Mouse (Mus musculus): ENCODE data around the gene Hes7.

The Hes7 gene

GRCm38 (mm10) chr11:69120221-69121000 is at the start of gene Hes7:
Hes7 (plus strand) TSS chr11:69120404.
- peak in 1 of 2 experiments; percentile 66 for DNase-seq (ENCODE audit: low spot score in 2 of 2)

GRCm38 (mm10) chr11:69070590-69071222 is 49.5 kb upstream of the Hes7 start, which contains the start of gene Tmem107:
Tmem107 (plus strand) TSS chr11:69070806.
- DNase-seq (ENCODE audit: low spot score in 2 of 2) = peak; percentile 93 to 96

GRCm38 (mm10) chr11:69071262-69071661 is 48.9 kb upstream of the Hes7 start:
- DNase-seq (ENCODE audit: low spot score in 2 of 2) = no peak

- no peak for DNase-seq (ENCODE audit: low spot score in 2 of 2)
Observed at GRCm38 (mm10) chr11:69072234-69072633, 48.0 kb upstream of the Hes7 start.

GRCm38 (mm10) chr11:69072666-69073064 is 47.5 kb upstream of the Hes7 start:
- DNase-seq (ENCODE audit: low spot score in 2 of 2) = no peak

- peak; percentile 84 to 87 for DNase-seq (ENCODE audit: low spot score in 2 of 2)
Observed at GRCm38 (mm10) chr11:69073065-69073888, 46.9 kb upstream of the Hes7 start.

GRCm38 (mm10) chr11:69073951-69074775 is 46.0 kb upstream of the Hes7 start:
- no peak for DNase-seq (ENCODE audit: low spot score in 2 of 2)

GRCm38 (mm10) chr11:69074776-69075069 is 45.5 kb upstream of the Hes7 start:
- no peak for DNase-seq (ENCODE audit: low spot score in 2 of 2)

- no peak for DNase-seq (ENCODE audit: low spot score in 2 of 2)
Observed at GRCm38 (mm10) chr11:69075764-69076479, 44.3 kb upstream of the Hes7 start.

- no peak for DNase-seq (ENCODE audit: low spot score in 2 of 2)
Observed at GRCm38 (mm10) chr11:69076572-69076971, 43.6 kb upstream of the Hes7 start.

GRCm38 (mm10) chr11:69077316-69077715 is 42.9 kb upstream of the Hes7 start:
- no peak for DNase-seq (ENCODE audit: low spot score in 2 of 2)

- DNase-seq (ENCODE audit: low spot score in 2 of 2) = no peak
Observed at GRCm38 (mm10) chr11:69078041-69078440, 42.2 kb upstream of the Hes7 start.

- DNase-seq (ENCODE audit: low spot score in 2 of 2) = no peak
Observed at GRCm38 (mm10) chr11:69078805-69079438, 41.3 kb upstream of the Hes7 start.

- DNase-seq (ENCODE audit: low spot score in 2 of 2) = no peak
Observed at GRCm38 (mm10) chr11:69080102-69080854, 39.9 kb upstream of the Hes7 start.

- no peak for DNase-seq (ENCODE audit: low spot score in 2 of 2)
Observed at GRCm38 (mm10) chr11:69080855-69081222, 39.4 kb upstream of the Hes7 start.

- DNase-seq (ENCODE audit: low spot score in 2 of 2) = peak in 1 of 2 experiments; percentile 58
Observed at GRCm38 (mm10) chr11:69081613-69082012, 38.6 kb upstream of the Hes7 start.

GRCm38 (mm10) chr11:69085608-69086007 is 34.6 kb upstream of the Hes7 start:
- no peak for DNase-seq (ENCODE audit: low spot score in 2 of 2)

- DNase-seq (ENCODE audit: low spot score in 2 of 2) = no peak
Observed at GRCm38 (mm10) chr11:69086390-69086789, 33.8 kb upstream of the Hes7 start.

- peak in 1 of 2 experiments; percentile 55 for DNase-seq (ENCODE audit: low spot score in 2 of 2)
Observed at GRCm38 (mm10) chr11:69087082-69087481, 33.1 kb upstream of the Hes7 start.

- peak in 1 of 2 experiments; percentile 54 for DNase-seq (ENCODE audit: low spot score in 2 of 2)
Observed at GRCm38 (mm10) chr11:69087597-69087996, 32.6 kb upstream of the Hes7 start.

All from spleen, postnatal 4 days (tissue).